In the genomic region with DNA sequence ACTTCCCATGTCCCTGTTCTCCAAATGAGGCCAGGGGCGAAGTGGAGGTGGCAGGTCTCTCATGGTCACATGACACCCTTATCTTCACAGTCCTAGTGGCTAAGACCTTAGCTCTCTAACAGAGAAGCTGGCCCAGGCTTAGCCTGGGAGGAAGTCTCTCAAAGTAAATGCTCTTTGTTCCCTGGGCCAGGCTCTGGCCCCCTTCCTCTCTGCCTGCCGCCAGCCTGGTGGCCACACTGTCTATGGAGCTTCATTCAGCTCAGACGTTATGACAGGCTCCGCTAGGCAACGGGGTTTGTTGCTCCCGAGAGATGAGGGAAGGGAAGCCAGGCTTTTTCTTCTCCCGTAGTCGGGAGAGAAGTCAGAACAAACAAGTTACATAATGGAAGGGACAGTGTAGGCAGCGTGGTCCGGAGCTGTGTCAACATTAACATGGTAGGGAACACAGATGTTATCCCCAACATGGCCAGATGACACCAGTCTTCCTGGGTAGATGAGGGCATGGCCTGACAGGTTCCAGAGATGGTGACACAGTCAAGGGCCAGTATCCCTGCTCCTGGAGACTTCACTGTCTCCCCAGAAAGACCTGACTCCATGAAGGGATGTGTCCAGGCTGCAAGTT, we compare ENCODE assay signal across 12 mouse cellular contexts. TPM values are rescaled to one million over a fixed set of nuclear protein-coding genes. Genes with fewer than 3 reads are reported as not detected.
DNase-seq lines count a peak whose midpoint lies in the region; ATAC-seq and TF ChIP-seq lines count a peak whose summit lies in the region.
"Had no signal": no experiment of that assay in that cellular context is flagged by ENCODE, and none has a peak within 500 bp of the region (broad histone marks: within the 10 kb centered on the region; RNA-seq: fewer than 3 reads in every experiment).

No protein-coding gene starts in this region.

- no peak for TF ChIP-seq CTCF in forebrain, postnatal 0 days (IDR thresholded peaks at IDR 0.05; ENCODE audit: low read depth)
- no peak for TF ChIP-seq CTCF in intestine, postnatal 0 days (IDR thresholded peaks at IDR 0.05; ENCODE audit: low read depth)
- no peak for TF ChIP-seq CTCF in small intestine, adult 2 months (IDR thresholded peaks at IDR 0.05; ENCODE audit: extremely low read depth, insufficient read length, insufficient replicate concordance, low read depth, low read length)

- no peaks in the 10 kb centered on the region for H3K36me3 ChIP-seq in forebrain, postnatal 0 days (ENCODE audit: insufficient read depth)
- H3K36me3 ChIP-seq in forebrain, embryonic 13.5 days (ENCODE audit: poor library complexity, severe bottlenecking): peaks cover 9% of the 10 kb centered on the region; the same call in 1 of the 2 replicates
- H3K36me3 ChIP-seq in megakaryocyte, embryonic 14.5 days (replicated peaks; ENCODE audit: low read length): peaks cover 92% of the 10 kb centered on the region
- peaks cover 7% of the 10 kb centered on the region; the same call in 1 of the 2 replicates for H3K36me3 ChIP-seq in intestine, postnatal 0 days (ENCODE audit: control insufficient read depth, insufficient read depth)
- no peaks in the 10 kb centered on the region; the same call in 1 of the 2 replicates for H3K36me3 ChIP-seq in small intestine, adult 2 months (ENCODE audit: control insufficient read depth, insufficient read depth, low read length)

- DNase-seq in forebrain, postnatal 0 days: no peak
- no peak for DNase-seq in layer of hippocampus, adult 18-20 months (ENCODE audit: low spot score in 2 of 2)
- DNase-seq in gastrocnemius, postnatal 4 days (ENCODE audit: low spot score in 2 of 2): no peak
- DNase-seq: cerebellum, adult 9-10 months; kidney, postnatal 25 days; lung, adult 2 months; right cerebral cortex, postnatal 14 days had no signal

- H3K27ac ChIP-seq in forebrain, postnatal 0 days (ENCODE audit: low read depth, low read length): no peak overlapping the region
- H3K27ac ChIP-seq in forebrain, embryonic 13.5 days: no peak overlapping the region
- peak overlapping the region; percentile 60 for H3K27ac ChIP-seq in intestine, postnatal 0 days (ENCODE audit: low read depth, low read length)
- peak overlapping the region; percentile 28 for H3K27ac ChIP-seq in small intestine, adult 2 months (ENCODE audit: insufficient read depth, low read depth, low read length)

- H3K27me3 ChIP-seq in forebrain, postnatal 0 days (ENCODE audit: insufficient read depth, low read length): no peaks in the 10 kb centered on the region
- no peaks in the 10 kb centered on the region for H3K27me3 ChIP-seq in forebrain, embryonic 13.5 days
- H3K27me3 ChIP-seq in megakaryocyte, embryonic 14.5 days (replicated peaks): no peaks in the 10 kb centered on the region
- no peaks in the 10 kb centered on the region for H3K27me3 ChIP-seq in intestine, postnatal 0 days (replicated peaks; ENCODE audit: control insufficient read depth, insufficient read depth, low read length)
- no peaks in the 10 kb centered on the region for H3K27me3 ChIP-seq in small intestine, adult 2 months (ENCODE audit: control insufficient read depth, insufficient read depth, low read length)

- H3K4me3 ChIP-seq in forebrain, postnatal 0 days (ENCODE audit: low read depth, low read length): no peak overlapping the region
- H3K4me3 ChIP-seq in forebrain, embryonic 13.5 days: no peak overlapping the region
- peak overlapping the region; percentile 20 for H3K4me3 ChIP-seq in megakaryocyte, embryonic 14.5 days (replicated peaks)
- H3K4me3 ChIP-seq in intestine, postnatal 0 days (ENCODE audit: low read depth, low read length): no peak overlapping the region
- H3K4me3 ChIP-seq in small intestine, adult 2 months (ENCODE audit: low read depth, low read length): no peak overlapping the region

- H3K9me3 ChIP-seq in forebrain, postnatal 0 days (ENCODE audit: low read length): no peaks in the 10 kb centered on the region
- no peaks in the 10 kb centered on the region for H3K9me3 ChIP-seq in forebrain, embryonic 13.5 days (replicated peaks)
- H3K9me3 ChIP-seq in megakaryocyte, embryonic 14.5 days: no peaks in the 10 kb centered on the region
- H3K9me3 ChIP-seq in intestine, postnatal 0 days (ENCODE audit: control insufficient read depth): no peaks in the 10 kb centered on the region

- WGBS in forebrain, postnatal 0 days: 44% methylated on average over 10 of the region's 10 CpGs
- WGBS in forebrain, embryonic 13.5 days: 56% methylated on average over 10 of the region's 10 CpGs
- 28% methylated on average over 10 of the region's 10 CpGs for WGBS in intestine, postnatal 0 days
- 29% methylated on average over 10 of the region's 10 CpGs for WGBS in small intestine, adult 2 months

- no peak overlapping the region for H3K9ac ChIP-seq in forebrain, postnatal 0 days
- no peak overlapping the region for H3K9ac ChIP-seq in forebrain, embryonic 13.5 days
- no peak overlapping the region for H3K9ac ChIP-seq in intestine, postnatal 0 days (ENCODE audit: low read depth, low read length)

- TF ChIP-seq POLR2A in small intestine, adult 2 months (IDR thresholded peaks at IDR 0.05; ENCODE audit: low read depth, low read length): no peak

- no peaks in the 10 kb centered on the region for H3K4me1 ChIP-seq in forebrain, postnatal 0 days (ENCODE audit: insufficient read depth)
- no peaks in the 10 kb centered on the region for H3K4me1 ChIP-seq in forebrain, embryonic 13.5 days
- peaks cover 95% of the 10 kb centered on the region for H3K4me1 ChIP-seq in megakaryocyte, embryonic 14.5 days
- peaks cover 5% of the 10 kb centered on the region for H3K4me1 ChIP-seq in intestine, postnatal 0 days (replicated peaks; ENCODE audit: control insufficient read depth, insufficient read depth, low read length)
- peaks cover 5% of the 10 kb centered on the region; the same call in 1 of the 2 replicates for H3K4me1 ChIP-seq in small intestine, adult 2 months (ENCODE audit: control insufficient read depth, insufficient read depth, insufficient read length, low read length)

- no peak overlapping the region for H3K4me2 ChIP-seq in forebrain, postnatal 0 days (ENCODE audit: low read depth)
- H3K4me2 ChIP-seq in forebrain, embryonic 13.5 days: no peak overlapping the region
- peak overlapping the region; percentile 37 for H3K4me2 ChIP-seq in intestine, postnatal 0 days (replicated peaks; ENCODE audit: low read depth)

- ATAC-seq in forebrain, postnatal 0 days: peak; percentile 53; the same call in 1 of the 2 replicates
- ATAC-seq in forebrain, embryonic 13.5 days: no peak
- no peak for ATAC-seq in megakaryocyte, adult 5-6 weeks (ENCODE audit: poor library complexity, severe bottlenecking)
- peak; percentile 71 for ATAC-seq in intestine, postnatal 0 days

RNA-seq across cellular contexts. Expression of a gene that starts 7.4 kb away (rescaled TPM):
- 29.9 and 34.8 TPM in 2 replicates for total RNA-seq in forebrain, postnatal 0 days (2014; rRNA removed)
- 30.8 and 35.3 TPM in 2 replicates for polyA plus RNA-seq in forebrain, postnatal 0 days (2015; fragmentation: Nextera tagmentation; extraction: Ambion mirVana)
- 15.3 and 16.4 TPM in 2 replicates for polyA plus RNA-seq in forebrain, embryonic 13.5 days (2015; fragmentation: Nextera tagmentation; extraction: Ambion mirVana)
- polyA plus RNA-seq in megakaryocyte, embryonic 14.5 days (2012; ENCODE audit: insufficient read depth, low replicate concordance): 10.3 and 19.1 TPM in 2 replicates
- total RNA-seq in megakaryocyte, adult 5-6 weeks (2015): 1.6 and 2.4 TPM in 2 replicates
- 3.6 and 5.4 TPM in 2 replicates for total RNA-seq in megakaryocyte, adult 5-6 weeks (2017)
- 9.3 and 10.5 TPM in 2 replicates for polyA plus RNA-seq in intestine, postnatal 0 days (2015; fragmentation: Nextera tagmentation; extraction: Ambion mirVana)
- polyA plus RNA-seq in small intestine, adult 2 months (2012; rRNA removed): 24.9 and 30.8 TPM in 2 replicates
- 10 to 100 TPM; 54.1 to 62.0 TPM for total RNA-seq in layer of hippocampus, adult 18-20 months (2021)
- total RNA-seq in gastrocnemius, postnatal 4 days (2021): 1 to 10 TPM; 8.1 to 10.0 TPM

RNA-seq across cellular contexts. Expression of a gene that starts 17.8 kb away (rescaled TPM):
- 96.0 and 115 TPM in 2 replicates for total RNA-seq in forebrain, postnatal 0 days (2014; rRNA removed)
- polyA plus RNA-seq in forebrain, postnatal 0 days (2015; fragmentation: Nextera tagmentation; extraction: Ambion mirVana): 147 and 150 TPM in 2 replicates
- 32.5 and 38.0 TPM in 2 replicates for polyA plus RNA-seq in forebrain, embryonic 13.5 days (2015; fragmentation: Nextera tagmentation; extraction: Ambion mirVana)
- not detected in 2 replicates for polyA plus RNA-seq in megakaryocyte, embryonic 14.5 days (2012; ENCODE audit: insufficient read depth, low replicate concordance)
- not detected in 2 replicates for total RNA-seq in megakaryocyte, adult 5-6 weeks (2015)
- total RNA-seq in megakaryocyte, adult 5-6 weeks (2017): not detected in 2 replicates
- polyA plus RNA-seq in intestine, postnatal 0 days (2015; fragmentation: Nextera tagmentation; extraction: Ambion mirVana): 2.3 and 2.4 TPM in 2 replicates
- 1.2 and 1.6 TPM in 2 replicates for polyA plus RNA-seq in small intestine, adult 2 months (2012; rRNA removed)
- total RNA-seq in layer of hippocampus, adult 18-20 months (2021): 100 to 1,000 TPM; 326 to 327 TPM
- not detected for total RNA-seq in gastrocnemius, postnatal 4 days (2021)

RNA-seq across cellular contexts. Expression of a gene that starts 23.6 kb away (rescaled TPM):
- total RNA-seq in forebrain, postnatal 0 days (2014; rRNA removed): 6.5 and 20.9 TPM in 2 replicates
- 24.6 and 34.5 TPM in 2 replicates for polyA plus RNA-seq in forebrain, postnatal 0 days (2015; fragmentation: Nextera tagmentation; extraction: Ambion mirVana)
- 0.86 and 0.92 TPM in 2 replicates for polyA plus RNA-seq in forebrain, embryonic 13.5 days (2015; fragmentation: Nextera tagmentation; extraction: Ambion mirVana)
- polyA plus RNA-seq in megakaryocyte, embryonic 14.5 days (2012; ENCODE audit: insufficient read depth, low replicate concordance): not detected in 2 replicates
- not detected in 2 replicates for total RNA-seq in megakaryocyte, adult 5-6 weeks (2015)
- total RNA-seq in megakaryocyte, adult 5-6 weeks (2017): not detected in 2 replicates
- polyA plus RNA-seq in intestine, postnatal 0 days (2015; fragmentation: Nextera tagmentation; extraction: Ambion mirVana): 0.61 and 0.81 TPM in 2 replicates
- 2.3 and 27.3 TPM in 2 replicates for polyA plus RNA-seq in small intestine, adult 2 months (2012; rRNA removed)
- 10 to 100 TPM; 33.1 to 38.2 TPM for total RNA-seq in layer of hippocampus, adult 18-20 months (2021)
- total RNA-seq in gastrocnemius, postnatal 4 days (2021): 1 to 10 TPM; 3.7 to 4.7 TPM

RNA-seq across cellular contexts. Expression of a gene that starts 30.0 kb away (rescaled TPM):
- total RNA-seq in forebrain, postnatal 0 days (2014; rRNA removed): 41.2 and 51.7 TPM in 2 replicates
- 43.8 and 52.9 TPM in 2 replicates for polyA plus RNA-seq in forebrain, postnatal 0 days (2015; fragmentation: Nextera tagmentation; extraction: Ambion mirVana)
- 23.4 and 28.2 TPM in 2 replicates for polyA plus RNA-seq in forebrain, embryonic 13.5 days (2015; fragmentation: Nextera tagmentation; extraction: Ambion mirVana)
- 17.9 and 34.0 TPM in 2 replicates for polyA plus RNA-seq in megakaryocyte, embryonic 14.5 days (2012; ENCODE audit: insufficient read depth, low replicate concordance)
- total RNA-seq in megakaryocyte, adult 5-6 weeks (2015): 2.7 and 3.9 TPM in 2 replicates
- 2.2 TPM in 2 replicates for total RNA-seq in megakaryocyte, adult 5-6 weeks (2017)
- 8.1 and 9.2 TPM in 2 replicates for polyA plus RNA-seq in intestine, postnatal 0 days (2015; fragmentation: Nextera tagmentation; extraction: Ambion mirVana)
- polyA plus RNA-seq in small intestine, adult 2 months (2012; rRNA removed): 9.4 and 15.1 TPM in 2 replicates
- 100 to 1,000 TPM; 193 to 199 TPM for total RNA-seq in layer of hippocampus, adult 18-20 months (2021)
- 10 to 100 TPM; 16.4 to 20.8 TPM for total RNA-seq in gastrocnemius, postnatal 4 days (2021)

RNA-seq across cellular contexts. Expression of a gene that starts 37.1 kb away (rescaled TPM):
- total RNA-seq in forebrain, postnatal 0 days (2014; rRNA removed): 130 and 148 TPM in 2 replicates
- 200 and 247 TPM in 2 replicates for polyA plus RNA-seq in forebrain, postnatal 0 days (2015; fragmentation: Nextera tagmentation; extraction: Ambion mirVana)
- polyA plus RNA-seq in forebrain, embryonic 13.5 days (2015; fragmentation: Nextera tagmentation; extraction: Ambion mirVana): 150 and 154 TPM in 2 replicates
- polyA plus RNA-seq in megakaryocyte, embryonic 14.5 days (2012; ENCODE audit: insufficient read depth, low replicate concordance): 135 and 319 TPM in 2 replicates
- total RNA-seq in megakaryocyte, adult 5-6 weeks (2015): 40.4 and 47.5 TPM in 2 replicates
- total RNA-seq in megakaryocyte, adult 5-6 weeks (2017): 37.3 and 43.7 TPM in 2 replicates
- polyA plus RNA-seq in intestine, postnatal 0 days (2015; fragmentation: Nextera tagmentation; extraction: Ambion mirVana): 145 and 148 TPM in 2 replicates
- polyA plus RNA-seq in small intestine, adult 2 months (2012; rRNA removed): 137 and 244 TPM in 2 replicates
- total RNA-seq in layer of hippocampus, adult 18-20 months (2021): 100 to 1,000 TPM in 1 of 2 experiments, 10 to 100 TPM in 1; 96.5 to 104 TPM
- total RNA-seq in gastrocnemius, postnatal 4 days (2021): 100 to 1,000 TPM; 118 to 119 TPM

Comparison
In these comparisons a context has a peak if more than half of its experiments do, and no peak if none do; other contexts are left out.
1. ATAC-seq: peak in forebrain, postnatal 0 days (single experiment) and intestine, postnatal 0 days (single experiment); none in forebrain, embryonic 13.5 days (single experiment) and megakaryocyte, adult 5-6 weeks (single experiment).
2. H3K27ac ChIP-seq: peak in intestine, postnatal 0 days (single experiment) and small intestine, adult 2 months (single experiment); none in forebrain, postnatal 0 days (single experiment) and forebrain, embryonic 13.5 days (single experiment).